Mouse (Mus musculus): Measurements from ENCODE around the gene Gm20908. TPM values are rescaled to one million over a fixed set of nuclear protein-coding genes. Genes with fewer than 3 reads are reported as not detected.
"Not testable (repeated sequence)": the region's sequence is repeated elsewhere in the genome, so short reads cannot be mapped to it uniquely, and the experiment has no call there.

The Gm20908 gene
- polyA plus RNA-seq (2016; fragmentation: Nextera tagmentation; extraction: Ambion mirVana): not detected in 2 replicates

- H3K27me3 ChIP-seq (ENCODE audit: low read depth, poor library complexity, severe bottlenecking); H3K9me3 ChIP-seq (replicated peaks); DNase-seq (ENCODE audit: low spot score); H3K4me3 ChIP-seq; H3K4me1 ChIP-seq; H3K36me3 ChIP-seq; H3K27ac ChIP-seq (replicated peaks): not testable (repeated sequence)
- no CpG with 5 or more reads among the region's 6 CpGs for WGBS
Measured at GRCm38 (mm10) chrY:64472966-64473365, at the start of gene Gm20908. TSS of gene Gm20908 (plus strand) at chrY:64473266.
